Mouse (Mus musculus) stomach, embryonic 16.5 days (tissue): ENCODE measurements around the gene Nr1d2. TPM values are rescaled to one million over a fixed set of nuclear protein-coding genes. Genes with fewer than 3 reads are reported as not detected.
"Not testable (repeated sequence)": the region's sequence is repeated elsewhere in the genome, so short reads cannot be mapped to it uniquely, and the experiment has no call there.

Experiments
- ATAC-seq: fragments of 200-750 bp; cut with Nextera tagmentation; 2 replicates; pipeline ENCODE4 v1.8.0; 2017; ENCODE audit warnings: moderate number of reproducible peaks, moderate TSS enrichment; ENCODE audit not compliant: insufficient read depth, low FRiP score
- H3K27ac ChIP-seq: fragments of 300-500 bp; sonication (generic); 2 replicates; pipeline ENCODE4 v1.5.1; 2014; ENCODE audit warnings: low read length
- H3K27me3 ChIP-seq: fragments of 300-500 bp; sonication (generic); 2 replicates; pipeline ENCODE4 v1.6.1; 2014; ENCODE audit warnings: low read length, control low read depth, mixed read lengths; ENCODE audit not compliant: control insufficient read depth, insufficient read depth
- H3K36me3 ChIP-seq: fragments of 300-500 bp; sonication (generic); 2 replicates; pipeline ENCODE4 v1.6.1; 2014; ENCODE audit warnings: low read length; ENCODE audit not compliant: control insufficient read depth, insufficient read depth
- H3K4me1 ChIP-seq: fragments of 300-500 bp; sonication (generic); 2 replicates; pipeline ENCODE4 v1.6.1; 2014; ENCODE audit warnings: low read length, control low read depth, mixed read lengths; ENCODE audit not compliant: control insufficient read depth, insufficient read depth
- H3K4me2 ChIP-seq: fragments of 300-500 bp; sonication (generic); 2 replicates; pipeline ENCODE4 v1.6.1; 2014; ENCODE audit warnings: low read depth, low read length, mixed read lengths
- H3K4me3 ChIP-seq: fragments of 300-500 bp; sonication (generic); replicated peaks from 2 replicates; pipeline ENCODE4 v1.5.1; 2014; ENCODE audit warnings: mild to moderate bottlenecking, low read length
- H3K9ac ChIP-seq: fragments of 300-500 bp; sonication (generic); 2 replicates; pipeline ENCODE4 v1.6.1; 2014; ENCODE audit warnings: low read length
- H3K9me3 ChIP-seq: fragments of 300-500 bp; sonication (generic); replicated peaks from 2 replicates; pipeline ENCODE4 v1.6.1; 2016; ENCODE audit warnings: low read length, control low read depth; ENCODE audit not compliant: control insufficient read depth
- WGBS: fragments of 180-500 bp; shearing (Covaris S2); extraction: QIAGEN DNeasy Blood & Tissue Kit; methylation state at CpG from one replicate; pipeline ENCODE4 v1.1.7; 2014; 5-methylcytosine and 5-hydroxymethylcytosine counted together
- polyA plus RNA-seq: library from polyadenylated mRNA; unstranded; fragments of >200 nt; fragmentation: Nextera tagmentation; extraction: Ambion mirVana; gene quantifications from 2 replicates; pipeline ENCODE4 v1.2.1, GENCODE M21; 2015

The Nr1d2 gene
- polyA plus RNA-seq, 1 experiment from 2014 or later, result 7.3 TPM

DNA sequence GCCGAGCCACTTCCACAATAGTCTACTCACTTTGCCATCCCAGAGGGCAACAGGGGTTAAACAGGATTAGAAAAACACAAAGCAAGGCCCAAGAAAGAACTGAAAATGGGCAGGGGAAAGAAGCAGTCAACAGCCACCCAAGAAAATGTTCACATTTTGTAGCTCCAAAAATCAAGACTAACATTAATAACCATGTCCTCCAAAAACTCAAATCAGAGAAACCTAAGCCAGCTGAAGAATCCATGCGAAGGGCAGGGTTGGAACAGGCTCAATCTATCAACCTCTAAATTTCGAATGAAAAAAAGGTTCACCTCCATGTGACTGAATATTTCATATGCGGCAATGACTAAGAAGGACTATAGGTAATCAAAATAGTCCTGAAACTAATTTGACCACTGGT, 1.5 kb downstream of the Nr1d2 start:
- H3K4me1 ChIP-seq, result peaks cover 6% of the 10 kb centered on the region; the same call in 1 of the 2 replicates
- ATAC-seq, result no peak
- H3K36me3 ChIP-seq, result no peaks in the 10 kb centered on the region
- no peaks in the 10 kb centered on the region for H3K9me3 ChIP-seq
- H3K4me3 ChIP-seq, result peak overlapping the region; percentile 77; the same call in 1 of the 2 replicates
- H3K27ac ChIP-seq, result no peak overlapping the region
- WGBS, result 68% methylated on average over 4 of the region's 4 CpGs
- peak overlapping the region; percentile 69 for H3K4me2 ChIP-seq
- H3K27me3 ChIP-seq, result no peaks in the 10 kb centered on the region
- no peak overlapping the region for H3K9ac ChIP-seq

DNA sequence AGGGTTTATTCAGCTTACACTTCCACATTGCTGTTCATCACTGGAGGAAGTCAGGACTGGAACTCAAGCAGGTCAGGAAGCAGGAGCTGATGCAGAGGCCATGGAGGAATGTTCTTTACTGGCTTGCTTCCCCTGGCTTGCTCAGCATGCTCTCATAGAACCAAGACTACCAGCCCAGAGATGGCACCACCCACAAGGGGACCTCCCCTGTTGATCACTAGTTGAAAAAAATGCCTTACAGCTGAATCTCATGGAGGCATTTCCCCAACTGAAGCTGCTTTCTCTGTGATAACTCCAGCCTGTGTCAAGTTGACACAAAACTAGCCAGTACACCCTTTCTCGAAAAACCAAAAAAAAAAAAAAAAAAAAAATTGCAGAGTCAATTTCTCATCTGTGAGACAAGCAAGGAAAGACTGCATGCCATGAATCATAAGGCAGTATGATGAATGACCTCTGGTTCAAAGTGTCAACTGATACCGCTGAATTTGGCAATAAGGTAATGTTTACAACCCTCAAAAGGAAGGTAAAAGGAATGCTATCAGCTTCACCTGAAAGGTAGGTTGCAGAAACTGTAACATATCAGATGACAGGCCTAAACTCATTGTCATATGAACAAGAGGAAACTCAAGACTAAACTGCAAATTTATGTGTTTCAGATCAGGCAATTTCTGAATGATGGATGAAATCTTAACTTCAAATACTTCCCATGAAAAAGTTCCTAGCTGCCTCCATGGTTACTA, 2.3 kb downstream of the Nr1d2 start:
- H3K9me3 ChIP-seq, H3K36me3 ChIP-seq, ATAC-seq, H3K27me3 ChIP-seq, H3K4me3 ChIP-seq, H3K4me1 ChIP-seq, H3K27ac ChIP-seq, H3K4me2 ChIP-seq, H3K9ac ChIP-seq: not testable (repeated sequence)
- whole genome bisulfite sequencing, result 60% methylated on average over 2 of the region's 2 CpGs

DNA sequence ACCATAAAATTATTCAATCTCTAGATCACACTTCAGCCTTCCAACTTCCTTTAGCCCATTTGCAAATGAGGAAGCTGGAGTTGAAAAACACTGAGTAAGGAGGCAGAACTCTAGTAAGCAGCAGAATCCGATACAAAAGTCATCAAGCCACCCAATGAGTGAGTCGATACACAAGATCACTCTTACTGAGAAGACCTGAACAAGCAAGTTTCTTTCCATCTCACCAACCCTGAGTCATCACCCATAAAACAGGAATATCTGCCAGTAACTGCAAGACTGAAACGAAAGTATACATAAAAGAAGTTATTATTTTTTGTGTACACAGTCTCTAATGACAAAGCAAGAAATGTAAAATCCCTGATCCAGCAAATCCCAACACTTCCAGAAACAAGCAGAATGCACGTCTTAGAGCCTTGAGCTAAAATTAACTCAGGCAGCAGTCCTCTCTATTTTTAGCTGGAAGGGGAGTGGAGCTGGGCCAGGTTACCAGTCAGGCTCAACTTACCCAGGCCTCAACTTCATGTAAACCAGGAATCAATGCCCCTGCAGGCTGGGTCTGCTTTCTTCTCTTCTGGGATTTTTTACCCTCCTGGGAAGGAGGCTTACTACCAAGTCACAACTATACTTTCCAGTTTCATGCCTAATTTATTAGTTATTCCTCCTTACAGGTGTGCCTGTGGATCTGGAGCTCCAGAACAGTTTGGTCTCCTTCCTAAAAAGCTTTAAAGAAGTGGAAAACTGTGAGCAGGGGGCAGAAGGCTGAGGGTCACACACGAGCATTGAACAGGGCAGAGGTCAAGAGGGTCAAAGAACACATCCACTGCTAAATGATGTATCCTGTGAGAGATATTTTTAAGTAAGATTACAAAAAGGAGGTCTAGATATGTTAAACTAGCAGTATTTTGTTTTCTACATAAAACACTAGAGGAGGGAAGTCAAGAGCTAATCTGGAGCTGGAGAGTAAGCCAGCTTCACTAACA, 4.7 kb downstream of the Nr1d2 start:
- no peaks in the 10 kb centered on the region for H3K36me3 ChIP-seq
- 42% methylated on average over 5 of the region's 5 CpGs for WGBS
- no peak for ATAC-seq
- H3K27me3 ChIP-seq, result no peaks in the 10 kb centered on the region
- peak overlapping the region; percentile 60 for H3K27ac ChIP-seq
- H3K4me3 ChIP-seq, result no peak overlapping the region
- peaks cover 6% of the 10 kb centered on the region; the same call in 1 of the 2 replicates for H3K4me1 ChIP-seq
- H3K4me2 ChIP-seq, result no peak overlapping the region
- no peaks in the 10 kb centered on the region for H3K9me3 ChIP-seq
- no peak overlapping the region for H3K9ac ChIP-seq

DNA sequence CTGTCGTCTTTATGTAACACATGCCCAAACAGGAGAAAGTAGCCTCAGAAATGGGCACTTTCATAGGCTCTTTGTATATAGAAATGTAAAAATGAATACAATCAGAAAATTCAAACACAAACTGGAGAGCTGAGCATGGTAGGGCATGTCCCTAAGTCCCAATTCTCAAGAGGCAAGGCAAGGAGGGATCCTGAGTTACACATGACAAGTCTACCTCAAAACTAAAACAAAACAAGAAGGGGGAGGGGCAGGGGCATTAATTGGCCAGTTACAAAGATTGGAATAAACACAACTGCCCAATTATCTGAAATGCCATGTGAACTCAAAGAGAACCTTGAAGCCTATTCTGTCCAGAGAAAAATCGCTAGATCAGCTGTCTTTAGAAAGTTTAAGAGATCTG, 5.9 kb downstream of the Nr1d2 start:
- H3K27me3 ChIP-seq, result no peaks in the 10 kb centered on the region
- H3K9me3 ChIP-seq, result no peaks in the 10 kb centered on the region
- H3K4me3 ChIP-seq, result no peak overlapping the region
- H3K4me2 ChIP-seq, result no peak overlapping the region
- no peaks in the 10 kb centered on the region for H3K36me3 ChIP-seq
- H3K9ac ChIP-seq, result no peak overlapping the region
- peaks cover 6% of the 10 kb centered on the region; the same call in 1 of the 2 replicates for H3K4me1 ChIP-seq
- H3K27ac ChIP-seq, result no peak overlapping the region
- 79% methylated on average over 2 of the region's 2 CpGs for WGBS
- ATAC-seq, result no peak

DNA sequence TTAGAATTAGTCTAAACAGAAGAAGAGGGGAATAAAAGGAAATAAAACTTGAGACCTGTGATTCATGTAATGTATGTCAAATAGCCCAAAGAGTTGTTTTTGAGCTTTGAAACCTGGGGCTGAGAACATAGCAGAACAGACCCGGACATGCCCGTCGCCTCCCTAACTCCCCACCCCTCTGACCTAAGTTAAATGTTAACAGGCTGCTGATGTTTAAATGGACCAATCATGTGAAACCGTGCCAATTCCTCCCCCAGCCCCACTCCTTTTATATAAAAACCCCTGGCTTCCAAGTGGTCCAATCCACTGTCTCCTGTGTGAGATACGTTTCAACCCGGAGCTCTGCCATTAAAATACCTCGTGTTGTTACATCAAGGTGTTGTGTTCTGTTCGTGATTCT, 7.1 kb downstream of the Nr1d2 start:
- not testable (repeated sequence) for H3K27ac ChIP-seq, H3K9ac ChIP-seq, ATAC-seq, H3K36me3 ChIP-seq, H3K4me3 ChIP-seq, H3K9me3 ChIP-seq, H3K4me1 ChIP-seq, H3K4me2 ChIP-seq, H3K27me3 ChIP-seq
- 90% methylated on average over 8 of the region's 8 CpGs for WGBS

DNA sequence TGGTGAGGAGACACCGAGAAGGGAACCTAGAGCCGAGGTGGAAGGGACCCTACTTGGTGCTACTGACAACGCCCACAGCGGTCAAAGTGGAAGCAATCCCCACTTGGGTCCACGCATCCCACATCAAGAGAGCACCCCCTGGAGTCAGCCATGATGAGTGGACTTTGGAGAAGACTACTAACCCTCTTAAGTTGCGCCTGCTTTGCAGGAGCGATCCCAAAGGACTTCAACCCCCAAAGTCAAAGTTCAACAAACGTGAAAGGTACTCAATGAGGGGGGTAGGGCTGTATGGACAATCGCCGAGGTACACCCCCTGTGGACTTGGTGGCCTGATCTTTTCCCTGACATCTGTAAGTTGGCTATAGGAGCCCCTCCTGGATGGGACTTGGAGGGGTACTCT, 9.2 kb downstream of the Nr1d2 start:
- 96% methylated on average over 10 of the region's 10 CpGs for WGBS
- not testable (repeated sequence) for ATAC-seq, H3K9ac ChIP-seq, H3K4me1 ChIP-seq, H3K36me3 ChIP-seq, H3K27ac ChIP-seq, H3K4me2 ChIP-seq, H3K27me3 ChIP-seq, H3K4me3 ChIP-seq, H3K9me3 ChIP-seq

DNA sequence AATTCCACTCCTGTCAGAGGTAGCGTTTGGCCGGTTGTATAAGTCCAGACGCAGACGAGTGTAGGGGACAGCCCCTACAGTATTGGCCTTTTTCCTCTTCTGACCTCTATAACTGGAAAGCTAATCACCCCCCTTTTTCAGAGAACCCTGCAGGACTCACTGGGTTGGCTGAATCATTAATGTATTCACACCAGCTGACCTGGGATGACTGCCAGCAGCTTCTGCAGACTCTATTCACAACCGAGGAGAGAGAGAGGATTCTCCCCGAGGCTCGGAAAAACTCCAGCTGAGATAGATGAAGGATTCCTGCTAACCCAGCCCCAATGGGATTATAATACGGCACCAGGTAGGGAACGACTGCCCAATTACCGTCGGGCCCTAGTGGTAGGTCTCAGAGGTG, 12.7 kb downstream of the Nr1d2 start:
- H3K27me3 ChIP-seq, H3K4me1 ChIP-seq, H3K27ac ChIP-seq, H3K4me2 ChIP-seq, ATAC-seq, H3K9me3 ChIP-seq, H3K4me3 ChIP-seq, H3K9ac ChIP-seq, H3K36me3 ChIP-seq: not testable (repeated sequence)
- WGBS, result 77% methylated on average over 11 of the region's 11 CpGs

DNA sequence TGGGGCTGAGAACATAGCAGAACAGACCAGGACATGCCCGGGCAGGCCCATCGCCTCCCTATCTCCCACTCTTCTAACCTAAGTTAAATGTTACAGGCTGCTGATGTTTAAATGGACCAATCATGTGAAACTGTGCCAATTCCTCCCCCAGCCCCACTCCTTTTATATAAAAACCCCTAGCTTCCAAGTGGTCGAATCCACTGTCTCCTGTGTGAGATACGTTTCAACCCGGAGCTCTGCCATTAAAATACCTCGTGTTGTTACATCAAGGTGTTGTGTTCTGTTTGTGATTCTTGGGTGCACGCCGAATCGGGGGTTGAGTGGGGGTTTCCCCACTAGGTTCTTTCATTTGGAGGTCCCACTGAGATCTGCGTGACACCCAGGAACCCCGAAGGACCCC, 13.5 kb downstream of the Nr1d2 start:
- not testable (repeated sequence) for H3K4me1 ChIP-seq, H3K9ac ChIP-seq, H3K27ac ChIP-seq, H3K36me3 ChIP-seq, H3K4me2 ChIP-seq, H3K4me3 ChIP-seq, ATAC-seq, H3K9me3 ChIP-seq, H3K27me3 ChIP-seq
- 94% methylated on average over 11 of the region's 11 CpGs for WGBS

DNA sequence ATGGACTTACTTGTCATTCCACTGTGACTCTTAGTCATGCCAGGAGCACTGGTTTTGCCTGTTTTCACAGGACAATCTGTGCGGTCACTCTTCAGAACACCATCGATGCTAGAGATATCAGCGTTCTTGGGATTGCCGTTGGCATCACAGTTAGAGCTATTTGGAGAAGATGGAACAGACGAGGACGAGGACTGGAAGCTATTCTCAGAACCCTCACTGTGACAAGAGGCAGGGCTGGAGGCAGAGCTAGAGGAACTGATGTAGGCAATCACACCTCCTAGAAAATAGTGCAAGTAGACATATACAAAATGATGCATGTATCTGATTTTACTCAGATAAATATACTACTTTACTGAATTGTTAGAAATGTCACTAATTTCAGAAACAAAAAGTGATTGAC, 16.9 kb downstream of the Nr1d2 start:
- 91% methylated on average over 6 of the region's 6 CpGs for WGBS
- no peaks in the 10 kb centered on the region for H3K27me3 ChIP-seq
- no peaks in the 10 kb centered on the region; the same call in 1 of the 2 replicates for H3K9me3 ChIP-seq
- no peaks in the 10 kb centered on the region for H3K4me1 ChIP-seq
- no peak overlapping the region for H3K27ac ChIP-seq
- ATAC-seq, result no peak
- H3K4me2 ChIP-seq, result no peak overlapping the region
- no peak overlapping the region for H3K9ac ChIP-seq
- H3K4me3 ChIP-seq, result no peak overlapping the region
- H3K36me3 ChIP-seq, result no peaks in the 10 kb centered on the region
